Mouse (Mus musculus): ENCODE results near the gene Adam19.
A peak's percentile ranks its signal among the peaks of the same experiment; 100 is the strongest.
"Not testable (repeated sequence)": the region's sequence is repeated elsewhere in the genome, so short reads cannot be mapped to it uniquely, and the experiment has no call there.

The Adam19 gene

GRCm38 (mm10) chr11:46055896-46056769, at the start of gene Adam19:
Gene Adam19 (plus strand): TSS chr11:46055992.
- DNase-seq (ENCODE audit: low read depth, low spot score), result peak; percentile 89

DNA sequence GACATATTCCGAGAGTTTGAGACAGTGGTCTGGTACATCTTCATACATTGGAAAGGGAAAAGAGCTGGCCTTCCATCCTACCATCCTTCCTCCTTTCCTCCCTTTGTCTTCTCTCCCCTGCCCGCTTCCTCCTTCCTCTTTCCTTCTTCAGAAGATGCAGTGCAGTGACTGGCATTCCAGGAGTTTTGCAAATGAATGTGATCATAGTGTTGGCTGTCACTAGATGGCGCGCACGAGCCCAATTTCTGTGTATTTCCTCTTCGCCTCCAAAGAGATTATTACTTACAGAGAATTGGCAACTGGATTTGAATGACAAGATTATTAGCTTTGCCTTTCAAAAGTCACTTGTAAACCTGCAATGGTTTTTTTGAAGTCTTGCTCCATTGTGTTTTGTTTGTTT, 39.7 kb upstream of the Adam19 start:
- DNase-seq (ENCODE audit: low read depth, low spot score), result peak; percentile 63

DNA sequence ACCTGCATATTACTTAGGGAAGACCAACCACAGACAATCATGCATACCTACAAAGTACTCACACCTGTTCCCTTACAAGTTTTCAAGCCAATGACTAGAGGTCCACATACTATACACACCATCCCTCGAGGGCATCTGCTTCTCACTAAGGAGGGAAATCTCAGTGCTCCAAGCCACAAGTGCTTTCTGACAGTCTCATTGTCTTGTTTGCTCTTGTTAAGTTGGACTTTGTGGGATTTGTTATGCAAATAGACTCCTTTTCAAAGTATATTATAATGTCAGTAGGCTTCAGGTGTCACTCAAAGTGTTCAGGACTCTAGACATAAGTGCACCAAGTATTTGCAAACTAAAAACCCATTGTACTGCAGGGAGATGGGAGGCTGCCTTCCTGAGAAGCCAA, 35.5 kb upstream of the Adam19 start:
- peak; percentile 92 for DNase-seq (ENCODE audit: low read depth, low spot score)

GRCm38 (mm10) chr11:46021850-46022249, 33.9 kb upstream of the Adam19 start:
- DNase-seq (ENCODE audit: low read depth, low spot score), result no peak

- no peak for DNase-seq (ENCODE audit: low read depth, low spot score)
Measured at GRCm38 (mm10) chr11:46022983-46023382, 32.8 kb upstream of the Adam19 start.

DNA sequence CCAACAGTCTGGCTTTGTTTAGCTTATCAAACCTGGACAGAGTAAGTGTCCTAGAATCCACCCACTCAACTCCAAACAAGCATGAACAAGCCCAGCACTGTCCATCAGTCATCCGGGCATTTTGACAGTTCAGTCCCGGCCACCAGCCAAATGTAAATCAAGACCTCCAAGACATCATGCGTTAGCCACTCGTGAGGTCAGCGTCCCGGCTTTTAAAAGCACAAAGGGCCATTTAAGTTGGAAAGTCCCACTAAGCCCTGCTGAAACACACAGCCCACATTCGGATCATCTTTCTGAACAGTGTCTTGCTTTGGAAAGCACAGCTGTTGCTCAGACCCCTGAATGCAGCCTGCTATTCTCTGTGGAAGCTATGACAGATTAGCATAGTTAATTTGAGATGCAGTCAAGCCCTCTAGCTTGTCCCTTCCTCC, 29.8 kb upstream of the Adam19 start:
- DNase-seq (ENCODE audit: low read depth, low spot score), result no peak

DNA sequence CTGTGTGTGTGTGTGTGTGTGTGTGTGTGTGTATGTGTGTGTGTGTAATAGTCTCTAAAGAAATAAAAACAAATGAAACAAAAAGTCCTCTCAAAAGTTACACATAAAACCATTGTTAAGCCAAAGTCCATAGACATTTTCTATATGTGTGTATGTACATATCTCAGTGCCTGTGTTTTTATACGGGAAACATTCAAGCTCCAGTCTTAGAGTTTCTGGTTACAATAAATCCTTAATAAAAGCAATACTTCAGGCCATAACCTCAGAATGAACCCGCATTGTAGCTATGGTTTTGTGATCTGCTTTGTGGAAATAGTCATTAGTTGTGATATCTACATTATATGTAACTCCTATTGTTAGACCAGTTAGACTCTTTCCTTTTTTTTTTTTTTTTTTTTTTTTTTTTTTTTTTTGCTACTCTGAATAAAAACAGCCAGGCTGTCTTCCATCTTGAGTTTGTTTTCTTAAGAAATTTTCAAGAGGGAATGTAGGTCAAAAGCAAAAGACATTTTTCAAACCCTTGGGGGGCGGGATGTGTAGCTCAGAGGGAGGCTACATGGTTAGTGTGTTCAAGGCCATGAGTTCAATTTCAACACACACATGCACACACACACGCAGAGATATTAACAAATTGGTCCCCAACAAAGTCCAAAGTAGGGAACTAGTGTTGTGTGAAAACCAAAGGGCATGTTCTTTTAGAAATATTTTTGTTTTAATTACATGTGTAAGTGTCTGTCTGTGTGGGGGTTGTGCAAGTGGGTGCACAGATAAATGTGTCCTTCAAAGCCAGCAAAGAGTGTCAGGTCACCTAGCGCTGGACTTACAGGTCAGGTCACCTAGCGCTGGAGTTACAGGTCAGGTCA, 27.6 kb upstream of the Adam19 start:
- no peak for DNase-seq (ENCODE audit: low read depth, low spot score)

GRCm38 (mm10) chr11:46029485-46029884, 26.3 kb upstream of the Adam19 start:
- DNase-seq (ENCODE audit: low read depth, low spot score), result no peak

GRCm38 (mm10) chr11:46030026-46030425, 25.8 kb upstream of the Adam19 start:
- no peak for DNase-seq (ENCODE audit: low read depth, low spot score)

GRCm38 (mm10) chr11:46031470-46031869, 24.3 kb upstream of the Adam19 start:
- peak; percentile 68 for DNase-seq (ENCODE audit: low read depth, low spot score)

DNA sequence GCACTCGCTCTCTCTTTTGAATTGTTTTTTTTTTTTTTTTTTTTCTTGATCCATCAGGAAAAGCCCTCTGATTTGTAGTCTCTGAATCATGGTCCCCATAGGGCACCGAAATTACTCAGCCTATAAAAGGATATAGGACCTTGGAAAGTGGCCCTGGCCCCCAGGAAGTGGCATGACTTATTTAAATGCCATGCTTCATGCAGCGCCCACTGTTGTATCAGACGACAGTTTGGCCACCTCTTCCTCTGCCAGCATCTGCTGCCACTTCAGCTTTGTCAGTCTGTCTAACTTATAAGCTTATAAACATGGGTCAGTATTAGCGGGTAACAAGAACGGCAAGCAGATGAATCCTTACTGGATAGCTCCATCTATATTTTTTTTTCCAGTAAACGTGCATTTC, 22.8 kb upstream of the Adam19 start:
- no peak for DNase-seq (ENCODE audit: low read depth, low spot score)

DNA sequence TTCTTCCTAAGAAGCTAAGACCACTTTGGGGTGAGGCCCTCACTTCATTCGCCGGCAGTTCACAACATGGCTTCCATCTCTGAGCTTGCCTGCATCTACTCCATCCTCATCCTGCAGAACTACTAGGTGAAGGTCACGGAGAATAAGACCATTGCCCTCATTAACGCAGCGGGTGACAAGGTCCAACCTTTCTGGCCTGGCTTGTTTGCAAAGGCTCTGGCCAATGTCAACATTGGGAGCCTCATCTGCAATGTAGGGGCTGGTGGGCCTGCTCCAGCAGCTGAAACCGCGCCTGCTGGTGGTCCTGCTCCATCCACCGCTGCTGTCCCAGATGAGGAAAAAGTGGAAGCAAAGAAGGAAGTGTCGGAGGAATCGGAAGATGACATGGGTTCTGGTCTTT, 19.4 kb upstream of the Adam19 start:
- DNase-seq (ENCODE audit: low read depth, low spot score), result no peak

- DNase-seq (ENCODE audit: low read depth, low spot score), result no peak
Measured at GRCm38 (mm10) chr11:46038901-46039300, 16.9 kb upstream of the Adam19 start.

- no peak for DNase-seq (ENCODE audit: low read depth, low spot score)
Measured at GRCm38 (mm10) chr11:46039335-46039734, 16.5 kb upstream of the Adam19 start.

- DNase-seq (ENCODE audit: low read depth, low spot score), result no peak
Measured at GRCm38 (mm10) chr11:46040841-46041556, 14.8 kb upstream of the Adam19 start.

GRCm38 (mm10) chr11:46041607-46042267, 14.1 kb upstream of the Adam19 start:
- DNase-seq (ENCODE audit: low read depth, low spot score), result peak; percentile 84

DNA sequence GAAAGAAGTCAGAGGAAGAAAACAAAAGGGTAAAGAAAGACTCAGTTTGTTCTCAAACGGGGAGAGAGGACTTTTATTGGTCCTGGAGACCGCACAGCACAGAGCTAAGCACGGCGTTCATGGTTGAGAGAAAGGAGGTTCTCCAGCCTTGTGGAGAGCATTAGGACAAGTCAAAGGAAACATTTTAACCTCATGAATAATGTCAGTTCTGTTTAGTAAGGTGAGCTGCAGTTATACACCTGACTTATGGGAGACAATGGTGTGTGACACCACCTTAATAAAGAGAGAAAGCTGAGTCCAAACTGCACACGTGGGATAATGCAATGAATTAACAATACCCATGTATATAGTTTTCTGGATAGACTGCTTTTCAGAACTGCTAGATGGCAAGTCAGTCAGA, 11.0 kb upstream of the Adam19 start:
- DNase-seq (ENCODE audit: low read depth, low spot score), result no peak

- DNase-seq (ENCODE audit: low read depth, low spot score), result no peak
Measured at GRCm38 (mm10) chr11:46047264-46047663, 8.5 kb upstream of the Adam19 start.

- DNase-seq (ENCODE audit: low read depth, low spot score), result peak; percentile 70
Measured at GRCm38 (mm10) chr11:46052105-46052659, 3.6 kb upstream of the Adam19 start, which contains the start of gene Gm12166. Gene Gm12166 (minus strand): TSS chr11:46052321.

- DNase-seq (ENCODE audit: low read depth, low spot score), result not testable (repeated sequence)
Measured at GRCm38 (mm10) chr11:46053457-46053856, 2.3 kb upstream of the Adam19 start.

GRCm38 (mm10) chr11:46054311-46054710, 1.5 kb upstream of the Adam19 start:
- DNase-seq (ENCODE audit: low read depth, low spot score), result no peak
